Mouse (Mus musculus): ENCODE results near the gene Serpina3m. TPM values are rescaled to one million over a fixed set of nuclear protein-coding genes. Genes with fewer than 3 reads are reported as not detected.
"Not testable (repeated sequence)": the region's sequence is repeated elsewhere in the genome, so short reads cannot be mapped to it uniquely, and the experiment has no call there.

Serpina3m gene
- polyA plus RNA-seq, 1 experiment from 2014 or later = not detected

- DNase-seq (ENCODE audit: low spot score) = peak; percentile 40
- H3K9me3 ChIP-seq (replicated peaks); H3K36me3 ChIP-seq; H3K27me3 ChIP-seq (ENCODE audit: low read depth, poor library complexity, severe bottlenecking); H3K27ac ChIP-seq; H3K4me1 ChIP-seq; H3K4me3 ChIP-seq: not testable (repeated sequence)
- WGBS = 35% methylated on average over 3 of the region's 3 CpGs
Observed at GRCm38 (mm10) chr12:104351812-104352211, 13.5 kb downstream of the Serpina3m start.

GRCm38 (mm10) chr12:104356006-104356405 is 17.7 kb downstream of the Serpina3m start:
- no peak overlapping the region for H3K4me3 ChIP-seq
- WGBS = 83% methylated on average over 3 of the region's 3 CpGs
- no peaks in the 10 kb centered on the region for H3K9me3 ChIP-seq (replicated peaks)
- H3K27ac ChIP-seq = no peak overlapping the region
- H3K4me1 ChIP-seq = no peaks in the 10 kb centered on the region
- H3K36me3 ChIP-seq = no peaks in the 10 kb centered on the region
- no peaks in the 10 kb centered on the region for H3K27me3 ChIP-seq (ENCODE audit: low read depth, poor library complexity, severe bottlenecking)
- DNase-seq (ENCODE audit: low spot score) = no peak

- Histone ChIP-seq H3K9me3 (replicated peaks) (no peaks in the 10 kb centered on the region), H3K27me3 (ENCODE audit: low read depth, poor library complexity, severe bottlenecking) (no peaks in the 10 kb centered on the region), H3K4me1 (no peaks in the 10 kb centered on the region), H3K27ac (no peak overlapping the region), H3K36me3 (no peaks in the 10 kb centered on the region), H3K4me3 (no peak overlapping the region)
- 88% methylated on average over 3 of the region's 3 CpGs for WGBS
- no peak for DNase-seq (ENCODE audit: low spot score)
Observed at GRCm38 (mm10) chr12:104369986-104370385, 31.7 kb downstream of the Serpina3m start.

GRCm38 (mm10) chr12:104377179-104377578 is 38.9 kb downstream of the Serpina3m start:
- H3K27me3 ChIP-seq (ENCODE audit: low read depth, poor library complexity, severe bottlenecking); H3K4me1 ChIP-seq; DNase-seq (ENCODE audit: low spot score); H3K9me3 ChIP-seq (replicated peaks); H3K4me3 ChIP-seq; H3K36me3 ChIP-seq; H3K27ac ChIP-seq: not testable (repeated sequence)
- WGBS = 72% methylated on average over 5 of the region's 5 CpGs

- H3K9me3 ChIP-seq (replicated peaks); H3K27me3 ChIP-seq (ENCODE audit: low read depth, poor library complexity, severe bottlenecking); DNase-seq (ENCODE audit: low spot score); H3K36me3 ChIP-seq; H3K27ac ChIP-seq; H3K4me3 ChIP-seq; H3K4me1 ChIP-seq: not testable (repeated sequence)
- WGBS = 76% methylated on average over 2 of the region's 2 CpGs
Observed at GRCm38 (mm10) chr12:104378351-104378750, 40.1 kb downstream of the Serpina3m start.

GRCm38 (mm10) chr12:104378815-104379214 is 40.5 kb downstream of the Serpina3m start:
- not testable (repeated sequence) for H3K36me3 ChIP-seq; H3K27me3 ChIP-seq (ENCODE audit: low read depth, poor library complexity, severe bottlenecking); H3K4me1 ChIP-seq; DNase-seq (ENCODE audit: low spot score); H3K4me3 ChIP-seq; H3K27ac ChIP-seq; H3K9me3 ChIP-seq (replicated peaks)
- 53% methylated on average over 5 of the region's 5 CpGs for WGBS

DNA sequence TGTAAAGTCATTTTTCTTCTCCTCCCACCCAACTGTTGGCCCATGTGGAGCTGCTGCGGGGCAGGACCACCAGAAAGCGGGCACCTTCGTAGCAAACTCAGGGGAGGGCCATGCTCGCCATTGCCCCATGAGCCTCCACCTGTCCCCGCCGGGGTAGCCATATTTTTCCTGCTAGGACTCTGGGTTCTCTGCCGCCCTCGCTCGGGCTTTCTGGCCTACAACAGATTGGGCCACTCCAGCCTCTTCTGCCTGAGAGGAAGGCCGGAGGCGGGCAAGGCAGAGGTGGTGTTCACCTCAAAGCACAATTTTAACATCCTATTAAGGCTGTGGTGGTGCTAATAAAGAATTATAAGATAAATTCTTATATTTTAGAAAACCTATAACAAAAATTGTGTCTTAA is 41.6 kb downstream of the Serpina3m start:
- no peak for DNase-seq (ENCODE audit: low spot score)
- Histone ChIP-seq H3K9me3 (replicated peaks) (no peaks in the 10 kb centered on the region), H3K27ac (no peak overlapping the region), H3K4me1 (no peaks in the 10 kb centered on the region), H3K4me3 (no peak overlapping the region), H3K27me3 (ENCODE audit: low read depth, poor library complexity, severe bottlenecking) (no peaks in the 10 kb centered on the region), H3K36me3 (no peaks in the 10 kb centered on the region)
- 95% methylated on average over 11 of the region's 11 CpGs for WGBS

GRCm38 (mm10) chr12:104381071-104381604 is 42.9 kb downstream of the Serpina3m start:
- not testable (repeated sequence) for H3K4me1 ChIP-seq; H3K27me3 ChIP-seq (ENCODE audit: low read depth, poor library complexity, severe bottlenecking); H3K36me3 ChIP-seq; DNase-seq (ENCODE audit: low spot score); H3K9me3 ChIP-seq (replicated peaks); H3K4me3 ChIP-seq; H3K27ac ChIP-seq
- WGBS = 89% methylated on average over 8 of the region's 8 CpGs

- not testable (repeated sequence) for H3K9me3 ChIP-seq (replicated peaks); H3K27ac ChIP-seq; H3K4me1 ChIP-seq; H3K27me3 ChIP-seq (ENCODE audit: low read depth, poor library complexity, severe bottlenecking); H3K4me3 ChIP-seq; DNase-seq (ENCODE audit: low spot score); H3K36me3 ChIP-seq
Observed at GRCm38 (mm10) chr12:104385987-104386386, 47.7 kb downstream of the Serpina3m start.

GRCm38 (mm10) chr12:104386878-104387277 is 48.6 kb downstream of the Serpina3m start:
- H3K9me3 ChIP-seq (replicated peaks); H3K36me3 ChIP-seq; DNase-seq (ENCODE audit: low spot score); H3K4me3 ChIP-seq; H3K4me1 ChIP-seq; H3K27me3 ChIP-seq (ENCODE audit: low read depth, poor library complexity, severe bottlenecking); H3K27ac ChIP-seq: not testable (repeated sequence)
- WGBS = 76% methylated on average over 2 of the region's 2 CpGs

DNA sequence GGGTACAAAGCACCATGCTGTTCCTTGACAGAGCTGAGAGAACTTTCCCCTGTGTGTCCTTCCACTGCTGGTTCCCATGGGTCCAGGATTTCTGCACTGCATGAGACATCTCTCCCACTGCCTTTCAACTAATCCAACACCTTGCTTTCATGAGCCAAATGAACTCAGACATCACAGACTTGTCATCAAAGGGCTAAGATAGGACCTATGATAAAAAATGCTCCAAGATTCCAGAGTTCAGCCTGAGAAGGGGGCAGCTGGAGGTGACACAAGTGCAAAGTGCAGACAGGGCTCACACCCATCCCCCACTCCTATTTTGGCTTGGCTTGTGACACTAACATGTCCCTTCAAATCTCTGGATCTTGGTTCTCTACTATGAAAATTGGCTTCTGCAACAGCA is 50.2 kb downstream of the Serpina3m start:
- Histone ChIP-seq H3K9me3 (replicated peaks) (no peaks in the 10 kb centered on the region), H3K27me3 (ENCODE audit: low read depth, poor library complexity, severe bottlenecking) (no peaks in the 10 kb centered on the region), H3K4me1 (no peaks in the 10 kb centered on the region), H3K4me3 (no peak overlapping the region), H3K36me3 (no peaks in the 10 kb centered on the region), H3K27ac (no peak overlapping the region)
- peak; percentile 16 for DNase-seq (ENCODE audit: low spot score)

DNA sequence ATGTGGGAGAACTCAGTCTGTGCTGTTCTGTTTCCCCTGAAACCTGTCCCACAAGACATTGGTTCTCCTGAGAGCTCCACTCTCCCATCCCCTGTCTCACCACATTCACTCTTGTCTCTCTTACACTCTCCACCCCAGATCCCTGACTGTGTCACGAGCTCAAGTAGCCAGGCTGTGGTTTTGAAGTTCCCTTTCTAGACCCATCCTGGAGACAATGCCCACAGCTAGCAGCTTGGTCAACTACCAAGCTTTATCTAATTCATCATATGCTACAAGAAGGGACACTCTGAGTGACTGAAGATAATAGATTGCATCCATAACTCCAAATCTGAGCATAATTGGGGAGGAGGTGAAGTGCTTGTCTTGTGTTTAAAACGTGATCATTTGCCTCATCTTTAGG is 52.8 kb downstream of the Serpina3m start:
- WGBS = 80% methylated on average over 2 of the region's 2 CpGs
- H3K27ac ChIP-seq; H3K4me1 ChIP-seq; H3K4me3 ChIP-seq; H3K27me3 ChIP-seq (ENCODE audit: low read depth, poor library complexity, severe bottlenecking); H3K9me3 ChIP-seq (replicated peaks); H3K36me3 ChIP-seq: not testable (repeated sequence)
- peak; percentile 14 for DNase-seq (ENCODE audit: low spot score)

GRCm38 (mm10) chr12:104403968-104404367 is 65.7 kb downstream of the Serpina3m start:
- DNase-seq (ENCODE audit: low spot score) = no peak
- Histone ChIP-seq H3K27me3 (ENCODE audit: low read depth, poor library complexity, severe bottlenecking) (no peaks in the 10 kb centered on the region), H3K27ac (no peak overlapping the region), H3K4me3 (no peak overlapping the region), H3K9me3 (replicated peaks) (no peaks in the 10 kb centered on the region), H3K36me3 (no peaks in the 10 kb centered on the region), H3K4me1 (no peaks in the 10 kb centered on the region)
- WGBS = 80% methylated on average over 5 of the region's 5 CpGs

GRCm38 (mm10) chr12:104406454-104406885 is 68.2 kb downstream of the Serpina3m start, which contains the start of gene Serpina3n:
Serpina3n (plus strand) TSS chr12:104406729.
- Histone ChIP-seq H3K4me3 (no peak within 1 kb of the TSS), H3K27me3 (ENCODE audit: low read depth, poor library complexity, severe bottlenecking) (no peaks in the 10 kb centered on the region), H3K9me3 (replicated peaks) (no peaks in the 10 kb centered on the region), H3K27ac (no peak within 1 kb of the TSS), H3K36me3 (no peaks in the 10 kb centered on the region), H3K4me1 (no peaks in the 10 kb centered on the region)
- DNase-seq (ENCODE audit: low spot score) = no peak
- 76% methylated on average over 4 of the region's 4 CpGs for WGBS
